Mouse (Mus musculus) thymus, adult 2 months (tissue): ENCODE data around the gene Ankar.

Source experiments
- CTCF ChIP-seq: fragments of 200-500 bp; IDR thresholded peaks from 2 replicates; pipeline ENCODE4 v1.5.1; 2012; ENCODE audit warnings: mild to moderate bottlenecking, control low read depth, low read length, moderate library complexity, borderline replicate concordance; ENCODE audit not compliant: control insufficient read depth, poor library complexity, insufficient read depth; ENCODE audit errors: extremely low read depth
- POLR2A ChIP-seq: fragments of 200-500 bp; IDR thresholded peaks from 2 replicates; pipeline ENCODE4 v1.6.1; 2012; ENCODE audit warnings: mild to moderate bottlenecking, low read length, control low read depth, moderate library complexity; ENCODE audit not compliant: control insufficient read depth, poor library complexity, insufficient read depth; ENCODE audit errors: extremely low read depth

GRCm38 (mm10) chr1:72728781-72729180, 28.4 kb upstream of the Ankar start:
- TF ChIP-seq CTCF (no peak), POLR2A (no peak)
